Mouse (Mus musculus): ENCODE measurements around the gene Nek7. TPM values are rescaled to one million over a fixed set of nuclear protein-coding genes. Genes with fewer than 3 reads are reported as not detected.

Gene Nek7
- polyA plus RNA-seq, 1 experiment: 9.7 TPM

- no peak overlapping the region for H3K27ac ChIP-seq (ENCODE audit: control insufficient read depth, insufficient read depth, low read length)
- TF ChIP-seq POLR2A (IDR thresholded peaks at IDR 0.05; ENCODE audit: control insufficient read depth, extremely low read depth, insufficient read depth, low read length, poor library complexity): no peak
- no peak for TF ChIP-seq CTCF (IDR thresholded peaks at IDR 0.05; ENCODE audit: borderline replicate concordance, control insufficient read depth, extremely low read depth, insufficient read depth, low read length, poor library complexity)
- H3K27me3 ChIP-seq (ENCODE audit: control insufficient read depth, insufficient read depth, low read length): no peaks in the 10 kb centered on the region
- H3K4me1 ChIP-seq (replicated peaks; ENCODE audit: control insufficient read depth, insufficient read depth, low read length): peaks cover 6% of the 10 kb centered on the region; the same call in 1 of the 2 replicates
- no peak overlapping the region for H3K4me3 ChIP-seq (ENCODE audit: control insufficient read depth, insufficient read depth, low read length)
- WGBS: 95% methylated on average over 5 of the region's 5 CpGs
- no peak for DNase-seq
- H3K36me3 ChIP-seq (ENCODE audit: control insufficient read depth, insufficient read depth, low read length): no peaks in the 10 kb centered on the region
Measured at GRCm38 (mm10) chr1:138554926-138555325, 65.0 kb downstream of the Nek7 start.

- no peaks in the 10 kb centered on the region for H3K27me3 ChIP-seq (ENCODE audit: control insufficient read depth, insufficient read depth, low read length)
- peak; percentile 18 for DNase-seq
- no peak overlapping the region for H3K4me3 ChIP-seq (ENCODE audit: control insufficient read depth, insufficient read depth, low read length)
- peaks cover 6% of the 10 kb centered on the region; the same call in 1 of the 2 replicates for H3K4me1 ChIP-seq (replicated peaks; ENCODE audit: control insufficient read depth, insufficient read depth, low read length)
- H3K27ac ChIP-seq (ENCODE audit: control insufficient read depth, insufficient read depth, low read length): no peak overlapping the region
- TF ChIP-seq POLR2A (IDR thresholded peaks at IDR 0.05; ENCODE audit: control insufficient read depth, extremely low read depth, insufficient read depth, low read length, poor library complexity) (no peak), CTCF (IDR thresholded peaks at IDR 0.05; ENCODE audit: borderline replicate concordance, control insufficient read depth, extremely low read depth, insufficient read depth, low read length, poor library complexity) (no peak)
- 23% methylated on average over 6 of the region's 6 CpGs for WGBS
- no peaks in the 10 kb centered on the region for H3K36me3 ChIP-seq (ENCODE audit: control insufficient read depth, insufficient read depth, low read length)
Measured at GRCm38 (mm10) chr1:138550184-138550583, 69.8 kb downstream of the Nek7 start.

DNA sequence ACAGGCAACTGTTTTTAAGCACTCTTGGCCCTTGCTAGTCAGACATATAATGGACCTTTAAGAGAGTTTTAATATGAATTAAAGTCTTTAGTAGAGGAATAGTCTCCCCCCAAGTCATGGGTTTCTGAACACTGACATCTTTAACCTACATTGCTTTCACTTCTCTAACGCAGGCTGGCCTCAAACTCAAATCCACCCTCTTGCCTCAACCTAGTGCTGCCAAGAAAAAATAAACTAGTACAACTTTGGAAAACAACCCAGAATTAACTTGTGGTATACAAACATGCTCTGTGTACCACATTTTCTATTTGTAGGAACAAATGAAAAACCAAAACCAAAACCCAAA is 77.8 kb downstream of the Nek7 start:
- H3K36me3 ChIP-seq (ENCODE audit: control insufficient read depth, insufficient read depth, low read length): no peaks in the 10 kb centered on the region
- H3K4me1 ChIP-seq (replicated peaks; ENCODE audit: control insufficient read depth, insufficient read depth, low read length): no peaks in the 10 kb centered on the region
- H3K4me3 ChIP-seq (ENCODE audit: control insufficient read depth, insufficient read depth, low read length): no peak overlapping the region
- no peak for TF ChIP-seq CTCF (IDR thresholded peaks at IDR 0.05; ENCODE audit: borderline replicate concordance, control insufficient read depth, extremely low read depth, insufficient read depth, low read length, poor library complexity)
- TF ChIP-seq POLR2A (IDR thresholded peaks at IDR 0.05; ENCODE audit: control insufficient read depth, extremely low read depth, insufficient read depth, low read length, poor library complexity): no peak
- no peak for DNase-seq
- no peaks in the 10 kb centered on the region for H3K27me3 ChIP-seq (ENCODE audit: control insufficient read depth, insufficient read depth, low read length)
- no peak overlapping the region for H3K27ac ChIP-seq (ENCODE audit: control insufficient read depth, insufficient read depth, low read length)
- 91% methylated on average over 1 of the region's 1 CpGs for WGBS

GRCm38 (mm10) chr1:138541495-138542169 is 78.3 kb downstream of the Nek7 start:
- no peaks in the 10 kb centered on the region for H3K27me3 ChIP-seq (ENCODE audit: control insufficient read depth, insufficient read depth, low read length)
- no peaks in the 10 kb centered on the region for H3K4me1 ChIP-seq (replicated peaks; ENCODE audit: control insufficient read depth, insufficient read depth, low read length)
- no peak overlapping the region for H3K27ac ChIP-seq (ENCODE audit: control insufficient read depth, insufficient read depth, low read length)
- no peaks in the 10 kb centered on the region for H3K36me3 ChIP-seq (ENCODE audit: control insufficient read depth, insufficient read depth, low read length)
- no peak overlapping the region for H3K4me3 ChIP-seq (ENCODE audit: control insufficient read depth, insufficient read depth, low read length)
- DNase-seq: no peak
- 55% methylated on average over 8 of the region's 8 CpGs for whole genome bisulfite sequencing
- no peak for TF ChIP-seq POLR2A (IDR thresholded peaks at IDR 0.05; ENCODE audit: control insufficient read depth, extremely low read depth, insufficient read depth, low read length, poor library complexity)
- no peak for TF ChIP-seq CTCF (IDR thresholded peaks at IDR 0.05; ENCODE audit: borderline replicate concordance, control insufficient read depth, extremely low read depth, insufficient read depth, low read length, poor library complexity)

DNA sequence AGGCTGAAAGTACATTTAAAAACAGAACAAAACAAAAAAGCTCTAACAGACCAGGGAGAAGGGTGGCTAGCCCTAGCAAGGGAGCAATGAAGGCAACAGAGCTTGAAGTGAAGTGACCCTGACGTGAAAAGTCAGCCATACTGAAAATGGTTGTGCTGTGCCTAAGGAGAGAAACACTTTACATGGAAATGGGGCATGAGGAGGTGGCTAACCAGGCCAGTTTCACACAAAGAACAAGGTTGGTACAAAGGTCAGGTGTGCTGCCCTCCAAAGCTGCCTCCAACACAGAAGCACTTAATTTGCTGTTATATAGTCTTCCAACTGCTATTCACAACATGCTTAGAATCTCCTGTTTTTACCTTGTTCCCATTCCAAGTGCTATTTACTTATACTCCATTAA is 80.2 kb downstream of the Nek7 start:
- H3K27me3 ChIP-seq (ENCODE audit: control insufficient read depth, insufficient read depth, low read length): no peaks in the 10 kb centered on the region
- H3K36me3 ChIP-seq (ENCODE audit: control insufficient read depth, insufficient read depth, low read length): no peaks in the 10 kb centered on the region
- no peaks in the 10 kb centered on the region for H3K4me1 ChIP-seq (replicated peaks; ENCODE audit: control insufficient read depth, insufficient read depth, low read length)
- H3K27ac ChIP-seq (ENCODE audit: control insufficient read depth, insufficient read depth, low read length): no peak overlapping the region
- TF ChIP-seq POLR2A (IDR thresholded peaks at IDR 0.05; ENCODE audit: control insufficient read depth, extremely low read depth, insufficient read depth, low read length, poor library complexity): no peak
- no peak for TF ChIP-seq CTCF (IDR thresholded peaks at IDR 0.05; ENCODE audit: borderline replicate concordance, control insufficient read depth, extremely low read depth, insufficient read depth, low read length, poor library complexity)
- DNase-seq: no peak
- H3K4me3 ChIP-seq (ENCODE audit: control insufficient read depth, insufficient read depth, low read length): no peak overlapping the region
- 97% methylated on average over 1 of the region's 1 CpGs for WGBS

DNA sequence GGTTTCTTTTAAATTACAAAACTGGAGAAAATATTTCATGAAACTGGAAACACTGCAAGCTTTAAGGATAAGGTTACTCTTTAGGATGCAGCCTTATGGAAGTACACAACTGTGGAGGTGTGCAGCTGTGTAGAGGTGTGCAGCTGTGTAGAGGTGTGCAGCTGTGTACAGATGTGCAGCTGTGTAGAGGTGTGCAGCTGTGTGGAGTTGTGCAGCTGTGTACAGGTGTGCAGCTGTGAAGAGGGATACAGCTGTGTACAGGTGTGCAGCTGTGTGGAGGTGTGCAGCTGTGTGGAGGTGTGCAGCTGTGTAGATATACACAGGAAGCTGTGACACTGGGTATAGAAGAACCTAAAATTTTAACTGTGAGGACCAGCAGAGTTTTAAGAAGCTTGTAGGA is 81.7 kb downstream of the Nek7 start:
- Histone ChIP-seq H3K36me3 (ENCODE audit: control insufficient read depth, insufficient read depth, low read length) (no peaks in the 10 kb centered on the region), H3K4me3 (ENCODE audit: control insufficient read depth, insufficient read depth, low read length) (no peak overlapping the region), H3K27me3 (ENCODE audit: control insufficient read depth, insufficient read depth, low read length) (no peaks in the 10 kb centered on the region), H3K27ac (ENCODE audit: control insufficient read depth, insufficient read depth, low read length) (no peak overlapping the region), H3K4me1 (replicated peaks; ENCODE audit: control insufficient read depth, insufficient read depth, low read length) (no peaks in the 10 kb centered on the region)
- TF ChIP-seq CTCF (IDR thresholded peaks at IDR 0.05; ENCODE audit: borderline replicate concordance, control insufficient read depth, extremely low read depth, insufficient read depth, low read length, poor library complexity) (no peak), POLR2A (IDR thresholded peaks at IDR 0.05; ENCODE audit: control insufficient read depth, extremely low read depth, insufficient read depth, low read length, poor library complexity) (no peak)
- DNase-seq: no peak

Data from thymus, adult 2 months (tissue).